Mouse (Mus musculus) bone marrow, adult 2 months (tissue): ENCODE measurements around the gene Zfp654.

Source experiments
- CTCF ChIP-seq: fragments of 200-500 bp; IDR thresholded peaks from 2 replicates; pipeline ENCODE4 v1.5.1; 2011; ENCODE audit warnings: low read length, control low read depth; ENCODE audit not compliant: control insufficient read depth, insufficient read depth
- POLR2A ChIP-seq: fragments of 200-500 bp; IDR thresholded peaks from 2 replicates; pipeline ENCODE4 v1.6.1; 2011; ENCODE audit warnings: low read depth, mild to moderate bottlenecking, control low read depth, low read length, borderline replicate concordance; ENCODE audit not compliant: control insufficient read depth

GRCm38 (mm10) chr16:64889496-64889895, 38.0 kb upstream of the Zfp654 start:
- TF ChIP-seq CTCF (no peak), POLR2A (no peak)
